Mouse (Mus musculus): ENCODE results near the gene Hist1h2ab. TPM values are rescaled to one million over a fixed set of nuclear protein-coding genes. Genes with fewer than 3 reads are reported as not detected.
"Not testable (repeated sequence)": the region's sequence is repeated elsewhere in the genome, so short reads cannot be mapped to it uniquely, and the experiment has no call there.

Hist1h2ab gene
- polyA plus RNA-seq, 1 experiment = not detected

GRCm38 (mm10) chr13:23757921-23758320, 7.0 kb downstream of the Hist1h2ab start:
- TF ChIP-seq CTCF (IDR thresholded peaks at IDR 0.05; ENCODE audit: borderline replicate concordance, insufficient read depth, low read depth, low read length) (no peak), POLR2A (IDR thresholded peaks at IDR 0.05; ENCODE audit: borderline replicate concordance, insufficient read depth, low read length) (no peak)
- Histone ChIP-seq H3K27me3 (ENCODE audit: control insufficient read depth, insufficient read depth, low read length) (no peaks in the 10 kb centered on the region), H3K4me3 (replicated peaks; ENCODE audit: insufficient read depth, low read depth, low read length) (no peak overlapping the region), H3K4me1 (ENCODE audit: control insufficient read depth, insufficient read depth, low read length) (no peaks in the 10 kb centered on the region; the same call in 1 of the 2 replicates), H3K27ac (ENCODE audit: insufficient read depth, low read length) (no peak overlapping the region)
- WGBS = 24% methylated on average over 3 of the region's 3 CpGs
- no peak for DNase-seq

DNA sequence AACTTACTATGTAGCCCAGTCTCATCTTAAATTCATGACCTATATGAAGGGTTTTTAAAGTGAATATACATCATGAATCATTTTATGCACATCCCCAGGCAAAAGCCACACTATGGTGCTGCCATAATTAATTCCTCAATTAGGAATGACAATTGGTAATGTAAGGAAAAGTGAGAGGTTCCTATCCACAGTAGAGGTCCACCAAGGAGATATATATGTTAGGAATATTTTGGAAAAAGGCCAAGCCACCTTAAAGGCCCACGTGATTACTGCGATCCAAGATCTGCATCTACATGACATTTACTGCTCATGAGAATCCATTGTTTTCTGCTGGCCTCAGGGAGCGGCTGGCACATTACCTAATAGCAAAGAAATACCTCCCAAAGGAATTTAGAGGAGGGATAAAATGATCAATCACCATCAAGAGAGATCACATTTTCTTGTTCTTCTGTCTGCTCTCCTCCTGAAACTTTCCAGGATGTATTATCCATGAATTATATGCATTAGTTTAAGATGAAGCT, 8.4 kb downstream of the Hist1h2ab start:
- 80% methylated on average over 3 of the region's 3 CpGs for WGBS
- DNase-seq = no peak
- H3K4me1 ChIP-seq (ENCODE audit: control insufficient read depth, insufficient read depth, low read length) = no peaks in the 10 kb centered on the region; the same call in 1 of the 2 replicates
- no peaks in the 10 kb centered on the region for H3K27me3 ChIP-seq (ENCODE audit: control insufficient read depth, insufficient read depth, low read length)
- no peak overlapping the region for H3K27ac ChIP-seq (ENCODE audit: insufficient read depth, low read length)
- no peak for TF ChIP-seq CTCF (IDR thresholded peaks at IDR 0.05; ENCODE audit: borderline replicate concordance, insufficient read depth, low read depth, low read length)
- no peak for TF ChIP-seq POLR2A (IDR thresholded peaks at IDR 0.05; ENCODE audit: borderline replicate concordance, insufficient read depth, low read length)
- no peak overlapping the region for H3K4me3 ChIP-seq (replicated peaks; ENCODE audit: insufficient read depth, low read depth, low read length)

GRCm38 (mm10) chr13:23759916-23760239, 9.0 kb downstream of the Hist1h2ab start:
- Histone ChIP-seq H3K27ac (ENCODE audit: insufficient read depth, low read length) (no peak overlapping the region), H3K4me1 (ENCODE audit: control insufficient read depth, insufficient read depth, low read length) (no peaks in the 10 kb centered on the region; the same call in 1 of the 2 replicates), H3K4me3 (replicated peaks; ENCODE audit: insufficient read depth, low read depth, low read length) (no peak overlapping the region), H3K27me3 (ENCODE audit: control insufficient read depth, insufficient read depth, low read length) (no peaks in the 10 kb centered on the region)
- no peak for TF ChIP-seq POLR2A (IDR thresholded peaks at IDR 0.05; ENCODE audit: borderline replicate concordance, insufficient read depth, low read length)
- no peak for TF ChIP-seq CTCF (IDR thresholded peaks at IDR 0.05; ENCODE audit: borderline replicate concordance, insufficient read depth, low read depth, low read length)
- 74% methylated on average over 1 of the region's 1 CpGs for WGBS
- no peak for DNase-seq

DNA sequence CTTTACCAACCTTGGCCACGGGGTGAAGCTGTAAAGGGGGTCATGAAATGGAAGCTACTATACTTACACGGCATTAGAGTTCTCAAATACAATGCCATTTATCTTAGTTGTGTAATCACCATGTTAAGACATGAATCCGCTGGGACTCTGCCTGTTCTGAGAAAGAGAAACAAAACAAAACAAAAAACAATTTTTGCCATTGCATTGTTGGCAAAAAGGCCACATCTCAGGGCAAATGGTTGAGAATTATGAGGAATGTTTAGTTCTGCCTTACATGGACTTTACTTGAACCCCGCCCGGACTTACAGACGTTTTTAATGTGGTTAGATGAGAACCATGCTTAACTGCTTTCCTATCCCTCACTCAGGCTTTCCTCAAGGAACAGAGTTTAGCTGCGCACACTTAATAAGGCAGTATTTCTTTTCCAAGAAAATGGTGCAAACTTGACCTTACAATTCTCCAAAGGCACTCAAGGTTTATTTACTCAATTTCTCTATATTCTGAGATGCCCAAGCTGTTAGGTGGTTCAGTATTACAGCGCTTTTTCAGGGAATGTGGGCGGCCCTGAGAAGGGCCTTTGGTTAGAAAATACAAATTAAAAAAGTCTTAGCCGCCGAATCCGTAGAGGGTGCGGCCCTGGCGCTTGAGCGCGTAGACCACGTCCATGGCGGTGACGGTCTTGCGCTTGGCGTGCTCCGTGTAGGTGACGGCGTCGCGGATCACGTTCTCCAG, 9.5 kb downstream of the Hist1h2ab start:
- 2% methylated on average over 26 of the region's 27 CpGs for WGBS

DNA sequence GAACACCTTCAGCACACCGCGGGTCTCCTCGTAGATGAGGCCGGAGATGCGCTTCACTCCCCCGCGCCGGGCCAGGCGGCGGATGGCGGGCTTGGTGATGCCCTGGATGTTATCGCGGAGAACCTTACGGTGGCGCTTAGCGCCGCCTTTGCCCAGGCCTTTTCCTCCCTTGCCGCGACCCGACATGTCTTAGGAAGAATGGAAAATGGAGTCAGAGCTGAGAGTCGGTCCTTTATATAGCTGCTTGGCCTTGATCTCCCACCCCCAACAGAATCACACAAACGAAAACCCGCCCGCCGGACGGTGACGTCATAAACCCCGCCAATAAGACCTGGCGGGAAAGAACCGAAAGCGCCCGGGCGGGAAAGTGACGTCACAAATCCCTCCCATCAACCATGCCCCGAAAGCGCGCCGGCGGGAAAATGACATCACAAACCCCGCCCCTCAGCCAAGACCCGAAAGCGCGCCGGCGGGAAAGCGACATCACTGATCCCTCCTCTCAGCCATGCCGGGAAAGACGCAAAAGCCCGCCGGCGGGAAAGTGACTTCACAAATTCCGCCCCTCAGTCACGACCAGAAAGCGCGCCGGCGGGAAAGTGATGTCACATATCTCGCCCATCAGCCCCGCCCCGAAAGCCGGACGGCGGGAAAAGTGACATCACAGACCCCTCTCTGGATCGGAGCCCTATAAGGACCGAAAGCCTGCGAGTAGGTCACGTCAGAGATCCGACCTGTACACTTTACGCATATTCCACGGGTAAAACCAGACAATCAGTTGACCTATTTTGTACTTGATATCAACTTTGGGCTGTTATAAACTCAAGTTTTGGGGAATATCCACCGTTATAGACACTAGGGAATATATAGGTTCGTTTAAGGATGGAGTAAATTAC, 10.3 kb downstream of the Hist1h2ab start, which contains the start of gene Hist1h4a:
Gene Hist1h4a, minus strand, starts transcription at position 259 of the 893 bp plus-strand sequence.
- TF ChIP-seq POLR2A (IDR thresholded peaks at IDR 0.05; ENCODE audit: borderline replicate concordance, insufficient read depth, low read length) = peak; percentile 78; the same call in 1 of the 2 replicates
- no peak for TF ChIP-seq CTCF (IDR thresholded peaks at IDR 0.05; ENCODE audit: borderline replicate concordance, insufficient read depth, low read depth, low read length)
- H3K27me3 ChIP-seq (ENCODE audit: control insufficient read depth, insufficient read depth, low read length) = no peaks in the 10 kb centered on the region
- H3K27ac ChIP-seq (ENCODE audit: insufficient read depth, low read length) = peak within 1 kb of the TSS; percentile 79
- H3K4me1 ChIP-seq (ENCODE audit: control insufficient read depth, insufficient read depth, low read length) = no peaks in the 10 kb centered on the region; the same call in 1 of the 2 replicates
- peak; percentile 98 to 99 for DNase-seq
- under 1% methylated on average over 66 of the region's 72 CpGs for WGBS
- H3K4me3 ChIP-seq (replicated peaks; ENCODE audit: insufficient read depth, low read depth, low read length) = peak within 1 kb of the TSS; percentile 67

More for the DNA sequence above, 9.5 kb downstream of the Hist1h2ab start:
- H3K27me3 ChIP-seq (ENCODE audit: control insufficient read depth, insufficient read depth, low read length) = no peaks in the 10 kb centered on the region
- no peak for DNase-seq
- H3K27ac ChIP-seq (ENCODE audit: insufficient read depth, low read length) = peak overlapping the region; percentile 79
- H3K4me3 ChIP-seq (replicated peaks; ENCODE audit: insufficient read depth, low read depth, low read length) = peak overlapping the region; percentile 50
- H3K4me1 ChIP-seq (ENCODE audit: control insufficient read depth, insufficient read depth, low read length) = no peaks in the 10 kb centered on the region; the same call in 1 of the 2 replicates
- TF ChIP-seq CTCF (IDR thresholded peaks at IDR 0.05; ENCODE audit: borderline replicate concordance, insufficient read depth, low read depth, low read length) = no peak

DNA sequence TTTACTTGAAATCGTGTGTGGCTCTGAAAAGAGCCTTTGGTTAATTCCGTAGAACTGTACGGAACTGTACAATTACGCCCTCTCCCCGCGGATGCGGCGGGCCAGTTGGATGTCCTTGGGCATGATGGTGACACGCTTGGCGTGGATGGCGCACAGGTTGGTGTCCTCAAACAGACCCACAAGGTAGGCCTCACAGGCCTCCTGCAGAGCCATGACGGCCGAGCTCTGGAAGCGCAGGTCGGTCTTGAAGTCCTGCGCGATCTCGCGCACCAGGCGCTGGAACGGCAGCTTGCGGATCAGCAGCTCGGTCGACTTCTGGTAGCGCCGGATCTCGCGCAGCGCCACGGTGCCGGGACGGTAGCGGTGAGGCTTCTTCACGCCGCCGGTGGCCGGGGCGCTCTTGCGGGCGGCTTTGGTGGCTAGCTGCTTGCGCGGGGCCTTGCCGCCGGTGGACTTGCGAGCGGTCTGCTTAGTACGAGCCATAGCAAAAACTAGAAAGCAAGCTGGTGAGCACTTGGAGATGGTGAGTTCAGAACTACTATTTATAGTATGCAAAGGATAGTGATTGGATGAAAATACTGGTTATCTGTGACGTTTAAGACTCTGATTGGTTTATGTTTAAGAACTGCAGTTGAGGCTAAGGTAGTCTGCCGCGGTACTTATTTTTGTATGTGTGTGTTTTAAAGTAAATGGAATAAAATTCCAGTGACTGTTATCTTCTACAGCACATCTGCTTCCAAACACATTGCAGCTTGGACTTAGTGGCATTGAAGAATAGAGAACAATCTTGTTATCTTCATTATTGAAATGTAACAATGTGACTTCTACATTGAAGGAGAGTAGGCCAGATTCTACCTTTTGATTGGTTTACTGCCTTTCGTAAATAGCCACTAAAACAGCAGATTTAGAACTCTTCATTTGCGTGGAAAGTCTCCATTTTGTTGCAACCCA, 11.2 kb downstream of the Hist1h2ab start, which contains the start of gene Hist1h3a:
Gene Hist1h3a, minus strand, starts transcription at position 516 of the 951 bp plus-strand sequence.
- Histone ChIP-seq H3K4me3 (replicated peaks; ENCODE audit: insufficient read depth, low read depth, low read length) (peak within 1 kb of the TSS; percentile 67), H3K27ac (ENCODE audit: insufficient read depth, low read length) (peak within 1 kb of the TSS; percentile 47)
- H3K4me1 ChIP-seq (ENCODE audit: control insufficient read depth, insufficient read depth, low read length); H3K27me3 ChIP-seq (ENCODE audit: control insufficient read depth, insufficient read depth, low read length): not testable (repeated sequence)
- peak; percentile 55; the same call in 1 of the 2 replicates for TF ChIP-seq POLR2A (IDR thresholded peaks at IDR 0.05; ENCODE audit: borderline replicate concordance, insufficient read depth, low read length)
- peak; percentile 70 to 86 for DNase-seq
- under 1% methylated on average over 36 of the region's 52 CpGs for WGBS

- Histone ChIP-seq H3K27ac (ENCODE audit: insufficient read depth, low read length) (no peak overlapping the region), H3K27me3 (ENCODE audit: control insufficient read depth, insufficient read depth, low read length) (no peaks in the 10 kb centered on the region), H3K4me3 (replicated peaks; ENCODE audit: insufficient read depth, low read depth, low read length) (peak overlapping the region; percentile 70), H3K4me1 (ENCODE audit: control insufficient read depth, insufficient read depth, low read length) (no peaks in the 10 kb centered on the region; the same call in 1 of the 2 replicates)
- TF ChIP-seq CTCF (IDR thresholded peaks at IDR 0.05; ENCODE audit: borderline replicate concordance, insufficient read depth, low read depth, low read length) (no peak), POLR2A (IDR thresholded peaks at IDR 0.05; ENCODE audit: borderline replicate concordance, insufficient read depth, low read length) (no peak)
- WGBS = 1% methylated on average over 10 of the region's 10 CpGs
- DNase-seq = no peak
These were observed 12.3 kb downstream of the Hist1h2ab start for GRCm38 (mm10) chr13:23763242-23763585.

Measured in cerebellum, adult 2 months (tissue).